Mouse (Mus musculus) liver, embryonic 16.5 days (tissue): Measurements from ENCODE around the gene Lyar. TPM values are rescaled to one million over a fixed set of nuclear protein-coding genes. Genes with fewer than 3 reads are reported as not detected.

ENCODE experiments used
- ATAC-seq: fragments of 200-750 bp; cut with Nextera tagmentation; 2 replicates; pipeline ENCODE4 v1.8.0; 2017; ENCODE audit warnings: low read depth, mild to moderate bottlenecking, moderate number of reproducible peaks, moderate library complexity
- H3K27ac ChIP-seq: fragments of 300-500 bp; sonication (generic); 2 replicates; pipeline ENCODE4 v1.5.1; 2014; ENCODE audit warnings: mild to moderate bottlenecking, low read length
- H3K27me3 ChIP-seq: fragments of 300-500 bp; sonication (generic); 2 replicates; pipeline ENCODE4 v1.6.1; 2014; ENCODE audit warnings: low read depth, low read length, mixed read lengths; ENCODE audit not compliant: control insufficient read depth, insufficient read depth
- H3K36me3 ChIP-seq: fragments of 300-500 bp; sonication (generic); 2 replicates; pipeline ENCODE4 v1.6.1; 2014; ENCODE audit warnings: mild to moderate bottlenecking; ENCODE audit not compliant: control insufficient read depth, insufficient read depth
- H3K4me1 ChIP-seq: fragments of 300-500 bp; sonication (generic); 2 replicates; pipeline ENCODE4 v1.6.1; 2014; ENCODE audit warnings: low read depth, low read length, mixed read lengths; ENCODE audit not compliant: control insufficient read depth
- H3K4me2 ChIP-seq: fragments of 300-500 bp; sonication (generic); 2 replicates; pipeline ENCODE4 v1.6.1; 2014; ENCODE audit warnings: low read depth, low read length, mixed read lengths
- H3K4me3 ChIP-seq: fragments of 300-500 bp; sonication (generic); 2 replicates; pipeline ENCODE4 v1.5.1; 2014; ENCODE audit warnings: low read depth, mild to moderate bottlenecking, low read length
- H3K9ac ChIP-seq: fragments of 300-500 bp; sonication (generic); 2 replicates; pipeline ENCODE4 v1.6.1; 2014; ENCODE audit warnings: low read depth, low read length
- H3K9me3 ChIP-seq: fragments of 300-500 bp; sonication (generic); replicated peaks from 2 replicates; pipeline ENCODE4 v1.6.1; 2016; ENCODE audit warnings: low read length; ENCODE audit not compliant: control insufficient read depth
- WGBS: fragments of 180-500 bp; shearing (Covaris S2); extraction: QIAGEN DNeasy Blood & Tissue Kit; methylation state at CpG from one replicate; pipeline ENCODE4 v1.1.7; 2014; ENCODE audit not compliant: insufficient replicate concordance; 5-methylcytosine and 5-hydroxymethylcytosine counted together
- polyA plus RNA-seq: library from polyadenylated mRNA; unstranded; fragments of >200 nt; fragmentation: Nextera tagmentation; extraction: Ambion mirVana; gene quantifications from 2 replicates; pipeline ENCODE4 v1.2.1, GENCODE M21; 2015

The Lyar gene
- polyA plus RNA-seq, 1 experiment from 2014 or later, result 35.2 TPM

DNA sequence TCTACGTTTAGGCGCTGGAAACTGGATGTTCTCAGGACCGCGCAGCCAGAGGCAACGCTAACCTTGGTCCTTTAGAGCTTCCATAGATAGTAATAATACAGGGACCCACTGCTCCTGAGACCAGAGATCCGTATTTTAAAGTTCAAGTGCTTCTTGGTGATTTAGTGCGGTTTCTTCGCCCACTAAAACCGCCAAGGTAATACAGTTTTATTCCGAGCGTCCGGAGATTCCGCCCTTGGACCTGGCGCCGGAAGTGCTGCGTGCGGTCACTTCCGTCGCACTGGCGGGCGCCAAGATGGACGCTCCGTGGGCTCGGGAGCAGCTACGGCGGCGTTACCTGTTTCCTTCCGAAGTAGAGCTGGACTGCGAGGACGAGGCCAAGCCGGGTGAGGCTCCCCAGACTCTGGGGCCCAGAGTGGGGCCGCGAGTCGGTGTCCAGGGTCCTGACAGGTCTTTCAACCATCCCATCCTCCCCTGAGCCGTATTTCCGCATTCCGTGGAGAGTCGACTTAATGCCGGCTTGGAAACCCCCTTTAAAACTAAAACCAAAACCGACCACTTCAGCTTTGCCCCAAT lies 39.9 kb downstream of the Lyar start, which contains the start of gene Tmem128:
Gene Tmem128, plus strand, starts transcription at position 79 of the 576 bp plus-strand sequence.
- peak; percentile 76 for ATAC-seq
- Histone ChIP-seq H3K4me1 (peaks cover 4% of the 10 kb centered on the region), H3K27me3 (no peaks in the 10 kb centered on the region), H3K36me3 (peaks cover 23% of the 10 kb centered on the region), H3K9me3 (no peaks in the 10 kb centered on the region), H3K9ac (peak within 1 kb of the TSS; percentile 82), H3K4me2 (peak within 1 kb of the TSS; percentile 87), H3K27ac (peak within 1 kb of the TSS; percentile 76), H3K4me3 (peak within 1 kb of the TSS; percentile 91)
- WGBS, result under 1% methylated on average over 40 of the region's 40 CpGs

GRCm38 (mm10) chr5:38270942-38271341 lies 50.7 kb downstream of the Lyar start:
- Histone ChIP-seq H3K27ac (no peak overlapping the region), H3K4me2 (no peak overlapping the region), H3K4me1 (no peaks in the 10 kb centered on the region), H3K36me3 (peaks cover 11% of the 10 kb centered on the region), H3K27me3 (peaks cover 10% of the 10 kb centered on the region), H3K9ac (no peak overlapping the region), H3K4me3 (no peak overlapping the region), H3K9me3 (no peaks in the 10 kb centered on the region)
- 80% methylated on average over 3 of the region's 3 CpGs for WGBS
- ATAC-seq, result no peak

- Histone ChIP-seq H3K27me3 (peaks cover 36% of the 10 kb centered on the region), H3K4me1 (no peaks in the 10 kb centered on the region), H3K27ac (no peak overlapping the region), H3K9ac (no peak overlapping the region), H3K4me3 (no peak overlapping the region), H3K4me2 (no peak overlapping the region), H3K36me3 (no peaks in the 10 kb centered on the region), H3K9me3 (no peaks in the 10 kb centered on the region)
- 34% methylated on average over 4 of the region's 4 CpGs for WGBS
- ATAC-seq, result no peak
Measured at GRCm38 (mm10) chr5:38273831-38274230, 53.6 kb downstream of the Lyar start.

DNA sequence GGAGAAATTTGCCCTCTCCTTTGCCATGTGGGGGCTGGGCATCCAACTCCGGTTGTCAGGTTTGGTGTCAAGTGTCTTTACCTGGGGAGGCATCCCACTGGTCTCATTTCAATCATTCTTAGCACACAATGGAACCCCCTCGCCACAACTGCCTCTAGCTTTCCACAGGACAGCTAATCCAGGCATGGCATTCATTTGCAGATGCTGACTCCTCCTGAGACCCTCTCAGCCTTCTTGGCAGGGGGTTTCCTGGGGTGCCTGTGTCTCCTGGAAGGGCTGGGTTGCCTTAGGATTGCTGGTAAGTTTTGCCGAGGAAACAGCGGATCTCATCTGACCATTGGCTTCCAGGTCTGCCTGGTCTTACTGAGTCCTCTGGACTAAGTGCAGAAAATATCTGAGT lies 55.5 kb downstream of the Lyar start, which contains the start of gene Otop1:
Gene Otop1, plus strand, starts transcription at position 202 of the 400 bp plus-strand sequence.
- Histone ChIP-seq H3K9me3 (no peaks in the 10 kb centered on the region), H3K9ac (no peak within 1 kb of the TSS), H3K4me2 (no peak within 1 kb of the TSS), H3K36me3 (no peaks in the 10 kb centered on the region), H3K4me1 (no peaks in the 10 kb centered on the region), H3K4me3 (no peak within 1 kb of the TSS), H3K27ac (no peak within 1 kb of the TSS), H3K27me3 (peaks cover 39% of the 10 kb centered on the region)
- WGBS, result 16% methylated on average over 4 of the region's 4 CpGs
- ATAC-seq, result no peak

DNA sequence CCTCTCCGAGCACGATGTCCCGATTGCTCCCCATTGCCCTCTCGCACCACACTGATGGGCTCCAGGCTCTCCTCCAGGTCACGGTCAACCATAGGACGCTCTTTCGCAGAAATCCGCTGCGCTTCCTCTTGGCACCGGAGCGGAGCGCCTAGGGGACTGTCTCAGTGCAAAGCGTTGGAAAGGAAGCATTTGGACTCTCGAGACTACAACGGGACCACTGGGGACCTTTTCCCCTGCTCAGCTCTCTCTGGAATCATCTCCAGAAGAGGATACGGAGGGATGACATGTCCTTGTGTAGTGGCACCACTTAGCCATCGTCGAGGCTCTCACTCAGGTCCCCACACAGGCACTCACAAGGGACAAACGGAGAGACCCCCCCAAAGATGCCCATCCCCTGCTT lies 56.2 kb downstream of the Lyar start:
- H3K36me3 ChIP-seq, result no peaks in the 10 kb centered on the region
- no peak for ATAC-seq
- no peak overlapping the region for H3K27ac ChIP-seq
- no peaks in the 10 kb centered on the region for H3K4me1 ChIP-seq
- peaks cover 39% of the 10 kb centered on the region for H3K27me3 ChIP-seq
- H3K9me3 ChIP-seq, result no peaks in the 10 kb centered on the region
- H3K4me2 ChIP-seq, result no peak overlapping the region
- no peak overlapping the region for H3K9ac ChIP-seq
- 2% methylated on average over 19 of the region's 19 CpGs for WGBS
- H3K4me3 ChIP-seq, result no peak overlapping the region

- no peaks in the 10 kb centered on the region for H3K36me3 ChIP-seq
- H3K9me3 ChIP-seq, result no peaks in the 10 kb centered on the region
- ATAC-seq, result no peak
- H3K4me1 ChIP-seq, result no peaks in the 10 kb centered on the region
- no peak overlapping the region for H3K4me3 ChIP-seq
- no peak overlapping the region for H3K9ac ChIP-seq
- WGBS, result 3% methylated on average over 65 of the region's 65 CpGs
- H3K4me2 ChIP-seq, result no peak overlapping the region
- peaks cover 39% of the 10 kb centered on the region for H3K27me3 ChIP-seq
- no peak overlapping the region for H3K27ac ChIP-seq
Measured at GRCm38 (mm10) chr5:38277098-38277866, 57.0 kb downstream of the Lyar start.

DNA sequence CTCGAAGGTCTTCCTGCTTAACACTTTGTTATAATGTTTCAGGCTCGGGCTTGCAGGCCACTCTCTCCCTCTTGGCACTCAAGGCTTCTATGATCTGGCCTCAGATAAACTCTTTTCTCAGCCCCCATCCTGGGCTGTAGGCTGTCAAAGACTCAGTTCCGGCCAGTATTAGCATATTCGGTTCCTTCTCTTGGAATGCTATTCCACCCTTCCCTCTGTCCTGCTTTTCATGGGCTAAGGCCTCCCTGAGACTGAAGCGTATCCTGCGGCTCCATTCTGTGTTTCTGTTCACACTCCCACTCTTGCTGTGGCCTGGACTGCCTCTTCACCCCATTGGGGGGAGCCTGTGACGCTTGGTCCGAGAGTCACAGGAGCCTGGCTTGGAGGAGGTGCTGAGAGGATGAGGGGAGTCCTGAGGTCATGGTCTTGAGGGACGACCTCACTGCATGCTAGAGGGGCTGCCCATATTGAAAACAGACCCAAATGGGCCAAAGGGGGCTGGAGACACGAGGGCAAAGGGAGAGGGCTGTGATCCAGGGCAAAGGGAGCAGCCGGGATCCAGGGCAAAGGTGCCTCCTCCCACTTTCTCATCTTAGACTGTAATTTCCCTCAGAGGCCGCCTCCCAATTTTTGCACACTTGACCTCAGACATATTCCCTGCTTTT lies 57.8 kb downstream of the Lyar start:
- Histone ChIP-seq H3K9ac (no peak overlapping the region), H3K9me3 (no peaks in the 10 kb centered on the region), H3K4me1 (no peaks in the 10 kb centered on the region), H3K27ac (no peak overlapping the region), H3K4me3 (no peak overlapping the region), H3K36me3 (no peaks in the 10 kb centered on the region), H3K4me2 (no peak overlapping the region), H3K27me3 (peaks cover 39% of the 10 kb centered on the region)
- ATAC-seq, result no peak
- WGBS, result 16% methylated on average over 12 of the region's 12 CpGs

- no peaks in the 10 kb centered on the region for H3K9me3 ChIP-seq
- H3K27ac ChIP-seq, result no peak overlapping the region
- H3K27me3 ChIP-seq, result peaks cover 38% of the 10 kb centered on the region
- no peak for ATAC-seq
- H3K4me2 ChIP-seq, result no peak overlapping the region
- H3K4me1 ChIP-seq, result no peaks in the 10 kb centered on the region
- no peaks in the 10 kb centered on the region for H3K36me3 ChIP-seq
- 3% methylated on average over 1 of the region's 1 CpGs for WGBS
- H3K9ac ChIP-seq, result no peak overlapping the region
- H3K4me3 ChIP-seq, result no peak overlapping the region
Measured at GRCm38 (mm10) chr5:38280075-38280474, 59.8 kb downstream of the Lyar start.
